ENCODE assay signal across 19 mouse cellular contexts in the genomic region with DNA sequence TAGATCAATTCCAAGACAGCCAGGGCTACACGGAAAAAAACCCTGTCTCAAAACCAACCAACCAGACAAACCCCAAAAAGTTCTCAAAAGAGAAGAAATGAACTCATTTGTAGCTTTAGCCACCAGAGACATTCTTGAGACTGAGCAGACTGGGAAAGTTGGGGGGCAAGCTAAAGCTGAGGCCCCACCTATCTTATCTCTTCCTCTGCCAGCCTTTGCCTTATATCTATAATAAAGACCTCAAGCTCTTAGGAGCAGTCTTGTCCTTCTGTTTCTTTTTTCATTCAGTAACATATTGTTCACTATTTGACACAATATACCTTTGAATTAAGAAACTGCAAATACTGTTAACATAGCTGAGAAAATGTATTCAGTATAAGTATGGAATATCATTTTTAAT. TPM values are rescaled to one million over a fixed set of nuclear protein-coding genes. Genes with fewer than 3 reads are reported as not detected.
A peak's percentile ranks its signal among the peaks of the same experiment; 100 is the strongest.
DNase-seq lines count a peak whose midpoint lies in the region; ATAC-seq and TF ChIP-seq lines count a peak whose summit lies in the region.
"Had no signal": no experiment of that assay in that cellular context is flagged by ENCODE, and none has a peak within 500 bp of the region (broad histone marks: within the 10 kb centered on the region; RNA-seq: fewer than 3 reads in every experiment).

No protein-coding gene starts in this region.

- intact Hi-C loops in gastrocnemius, adult 2 months (cut with DNase I): no loop called here
- intact Hi-C loops in heart, adult 2 months (cut with DNase I): no loop called here

- peaks cover 65% of the 10 kb centered on the region for H3K4me1 ChIP-seq in liver, embryonic 13.5 days (replicated peaks)
- peaks cover 30% of the 10 kb centered on the region for H3K4me1 ChIP-seq in liver, postnatal 0 days (ENCODE audit: insufficient read depth)
- H3K4me1 ChIP-seq in heart, adult 2 months (ENCODE audit: control insufficient read depth, insufficient read depth, low read length): no peaks in the 10 kb centered on the region
- no peaks in the 10 kb centered on the region for H3K4me1 ChIP-seq in intestine, postnatal 0 days (replicated peaks; ENCODE audit: control insufficient read depth, insufficient read depth, low read length)
- H3K4me1 ChIP-seq: embryonic facial prominence, embryonic 15.5 days had no signal

- H3K79me2 ChIP-seq in heart, adult 2 months (replicated peaks; ENCODE audit: control insufficient read depth, insufficient read depth, low read length): no peaks in the 10 kb centered on the region

- no peaks in the 10 kb centered on the region for H3K27me3 ChIP-seq in liver, embryonic 13.5 days
- no peaks in the 10 kb centered on the region for H3K27me3 ChIP-seq in liver, postnatal 0 days (ENCODE audit: insufficient read depth, low read length)
- no peaks in the 10 kb centered on the region for H3K27me3 ChIP-seq in heart, adult 2 months (ENCODE audit: control insufficient read depth, insufficient read depth, low read length)
- H3K27me3 ChIP-seq in intestine, postnatal 0 days (replicated peaks; ENCODE audit: control insufficient read depth, insufficient read depth, low read length): no peaks in the 10 kb centered on the region
- H3K27me3 ChIP-seq: embryonic facial prominence, embryonic 15.5 days; forebrain, embryonic 12.5 days; heart, embryonic 13.5 days; hindbrain, embryonic 15.5 days had no signal

- TF ChIP-seq POLR2A in heart, adult 2 months (IDR thresholded peaks at IDR 0.05; ENCODE audit: insufficient read depth, low read depth, low read length): no peak

- no peaks in the 10 kb centered on the region for H3K36me3 ChIP-seq in liver, embryonic 13.5 days
- no peaks in the 10 kb centered on the region for H3K36me3 ChIP-seq in liver, postnatal 0 days (replicated peaks; ENCODE audit: insufficient read depth, low read length)
- H3K36me3 ChIP-seq in heart, adult 2 months (ENCODE audit: control insufficient read depth, insufficient read depth, low read length): no peaks in the 10 kb centered on the region
- no peaks in the 10 kb centered on the region for H3K36me3 ChIP-seq in intestine, postnatal 0 days (ENCODE audit: control insufficient read depth, insufficient read depth)
- H3K36me3 ChIP-seq: embryonic facial prominence, embryonic 15.5 days; forebrain, embryonic 12.5 days; heart, embryonic 13.5 days; hindbrain, embryonic 15.5 days had no signal

- H3K9me3 ChIP-seq in liver, embryonic 13.5 days (replicated peaks): no peaks in the 10 kb centered on the region
- H3K9me3 ChIP-seq in liver, postnatal 0 days (ENCODE audit: low read length): no peaks in the 10 kb centered on the region
- H3K9me3 ChIP-seq in intestine, postnatal 0 days (ENCODE audit: control insufficient read depth): no peaks in the 10 kb centered on the region
- H3K9me3 ChIP-seq: embryonic facial prominence, embryonic 15.5 days; forebrain, embryonic 12.5 days; G1E; heart, embryonic 13.5 days; hindbrain, embryonic 15.5 days had no signal

- no peak for TF ChIP-seq CTCF in gastrocnemius, adult 2 months (IDR thresholded peaks at IDR 0.05)
- TF ChIP-seq CTCF in liver, postnatal 0 days (IDR thresholded peaks at IDR 0.05; ENCODE audit: low read depth): no peak
- TF ChIP-seq CTCF in heart, adult 2 months (IDR thresholded peaks at IDR 0.05): no peak
- TF ChIP-seq CTCF in intestine, postnatal 0 days (IDR thresholded peaks at IDR 0.05; ENCODE audit: low read depth): no peak

- 50% methylated on average over 1 of the region's 1 CpGs for WGBS in liver, embryonic 13.5 days (ENCODE audit: insufficient replicate concordance)
- WGBS in liver, postnatal 0 days (ENCODE audit: insufficient replicate concordance): 78% methylated on average over 1 of the region's 1 CpGs
- WGBS in heart, adult 2 months: 89% methylated on average over 1 of the region's 1 CpGs
- 85% methylated on average over 1 of the region's 1 CpGs for WGBS in intestine, postnatal 0 days

- DNase-seq in gastrocnemius, adult 2 months: no peak
- DNase-seq in gastrocnemius, adult 18-20 months (ENCODE audit: low spot score): no peak
- no peak for DNase-seq in liver, embryonic 13.5 days
- no peak for DNase-seq in liver, postnatal 0 days
- no peak for DNase-seq in heart, adult 2 months
- DNase-seq in embryo, embryonic 10 days (ENCODE audit: low spot score): no peak
- DNase-seq: adrenal gland, postnatal 14 days; cerebellum, adult 18-20 months; cerebellum, adult 9-11 months; gastrocnemius, postnatal 25 days; heart, postnatal 36 days had no signal

- ATAC-seq in liver, embryonic 13.5 days (ENCODE audit: low read depth): peak; percentile 78
- ATAC-seq in liver, postnatal 0 days: no peak
- ATAC-seq in intestine, postnatal 0 days: no peak
- ATAC-seq: CD4-positive, CD25-positive, alpha-beta regulatory T cell, adult 4 months; forebrain, embryonic 16.5 days had no signal

- H3K27ac ChIP-seq in gastrocnemius, adult 2 months: peak overlapping the region; percentile 43; the same call in 1 of the 2 replicates
- H3K27ac ChIP-seq in liver, embryonic 13.5 days: peak overlapping the region; percentile 78
- no peak overlapping the region for H3K27ac ChIP-seq in liver, postnatal 0 days (ENCODE audit: low read depth)
- H3K27ac ChIP-seq in heart, adult 2 months: no peak overlapping the region
- H3K27ac ChIP-seq in intestine, postnatal 0 days (ENCODE audit: low read depth, low read length): no peak overlapping the region
- H3K27ac ChIP-seq: embryonic facial prominence, embryonic 15.5 days; forebrain, embryonic 12.5 days; heart, embryonic 13.5 days; hindbrain, embryonic 15.5 days had no signal

- peak; percentile 48; the same call in 1 of the 2 replicates for TF ChIP-seq EP300 in liver, postnatal 0 days (IDR thresholded peaks at IDR 0.05; ENCODE audit: low read depth)
- no peak for TF ChIP-seq EP300 in heart, adult 2 months (IDR thresholded peaks at IDR 0.05; ENCODE audit: insufficient read depth, low read depth, low read length)

- H3K4me2 ChIP-seq in liver, embryonic 13.5 days: peak overlapping the region; percentile 50
- no peak overlapping the region for H3K4me2 ChIP-seq in liver, postnatal 0 days (ENCODE audit: low read depth, low read length)
- no peak overlapping the region for H3K4me2 ChIP-seq in intestine, postnatal 0 days (replicated peaks; ENCODE audit: low read depth)
- H3K4me2 ChIP-seq: embryonic facial prominence, embryonic 15.5 days; forebrain, embryonic 12.5 days; heart, embryonic 13.5 days; hindbrain, embryonic 15.5 days had no signal

- no peak overlapping the region for H3K4me3 ChIP-seq in gastrocnemius, adult 2 months
- no peak overlapping the region for H3K4me3 ChIP-seq in liver, embryonic 13.5 days (replicated peaks)
- no peak overlapping the region for H3K4me3 ChIP-seq in liver, postnatal 0 days (ENCODE audit: low read depth, low read length)
- no peak overlapping the region for H3K4me3 ChIP-seq in heart, adult 2 months
- no peak overlapping the region for H3K4me3 ChIP-seq in intestine, postnatal 0 days (ENCODE audit: low read depth, low read length)
- H3K4me3 ChIP-seq: embryonic facial prominence, embryonic 15.5 days; forebrain, embryonic 12.5 days; heart, embryonic 13.5 days; hindbrain, embryonic 15.5 days had no signal

- peak overlapping the region; percentile 22 for H3K9ac ChIP-seq in liver, embryonic 13.5 days
- no peak overlapping the region for H3K9ac ChIP-seq in liver, postnatal 0 days (replicated peaks)
- no peak overlapping the region for H3K9ac ChIP-seq in heart, adult 2 months (ENCODE audit: low read depth, low read length)
- no peak overlapping the region for H3K9ac ChIP-seq in intestine, postnatal 0 days (ENCODE audit: low read depth, low read length)
- H3K9ac ChIP-seq: embryonic facial prominence, embryonic 15.5 days; forebrain, embryonic 12.5 days; heart, embryonic 13.5 days; hindbrain, embryonic 15.5 days had no signal

RNA-seq across cellular contexts. Expression of gene E130308A19Rik, which starts 55.4 kb away (rescaled TPM):
- 1 to 10 TPM; 5.2 to 7.0 TPM for total RNA-seq in gastrocnemius, adult 2 months (2021)
- 1 to 10 TPM; 4.9 to 6.9 TPM for total RNA-seq in gastrocnemius, adult 18-20 months (2021)
- 8.1 and 9.5 TPM in 2 replicates for polyA plus RNA-seq in liver, embryonic 13.5 days (2015; fragmentation: Nextera tagmentation; extraction: Ambion mirVana)
- polyA plus RNA-seq in liver, postnatal 0 days (2015; fragmentation: Nextera tagmentation; extraction: Ambion mirVana): 5.4 and 5.5 TPM in 2 replicates
- total RNA-seq in heart, adult 2 months (2021): 1 to 10 TPM; 6.5 to 7.2 TPM
- polyA plus RNA-seq in heart, adult 2 months (2012; rRNA removed): 3.8 and 5.6 TPM in 2 replicates
- 6.6 and 6.9 TPM in 2 replicates for polyA plus RNA-seq in intestine, postnatal 0 days (2015; fragmentation: Nextera tagmentation; extraction: Ambion mirVana)

Comparison
In these comparisons a context has a peak if more than half of its experiments do, and no peak if none do; other contexts are left out.
1. H3K27ac ChIP-seq: peak in gastrocnemius, adult 2 months (single experiment) and liver, embryonic 13.5 days (single experiment); none in liver, postnatal 0 days (single experiment), heart, adult 2 months (single experiment) and intestine, postnatal 0 days (single experiment).